Mouse (Mus musculus): Measurements from ENCODE around the gene Lrmda. TPM values are rescaled to one million over a fixed set of nuclear protein-coding genes. Genes with fewer than 3 reads are reported as not detected.

The Lrmda gene
- polyA plus RNA-seq, 1 experiment from 2014 or later, result 0.20 TPM

DNA sequence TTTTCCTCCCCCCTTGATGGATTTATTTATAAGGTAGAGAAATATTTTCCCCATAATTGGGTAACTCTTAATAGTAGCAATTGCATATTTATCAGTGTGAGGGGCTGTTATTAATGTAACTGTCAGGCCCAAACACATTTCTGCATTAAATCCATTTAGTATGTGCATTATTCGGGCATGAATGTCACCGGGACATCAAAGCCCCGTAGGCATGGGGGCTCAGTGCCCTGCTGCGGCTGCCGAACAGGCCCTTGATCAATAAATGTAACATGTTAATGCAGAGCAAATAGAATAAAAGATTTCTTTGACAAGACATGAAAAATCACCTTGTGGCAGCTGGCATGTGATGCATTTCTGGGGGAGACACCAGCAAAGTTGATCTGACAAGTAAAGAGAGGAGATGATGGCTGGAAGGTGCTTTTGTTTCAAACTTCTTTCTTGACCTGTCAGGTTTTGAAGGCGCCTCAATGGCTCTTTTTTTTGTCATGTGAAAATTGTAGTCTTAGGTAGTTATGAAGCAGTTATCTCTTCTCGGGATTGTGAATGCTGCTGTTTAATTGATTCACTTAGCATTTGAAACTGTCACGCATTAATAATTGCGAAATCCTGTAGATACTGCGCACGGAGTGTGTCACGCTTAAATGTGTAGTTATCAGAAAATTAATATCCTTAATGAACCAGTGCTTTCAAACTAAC, 17.4 kb downstream of the Lrmda start:
- no peak for DNase-seq (ENCODE audit: extremely low spot score, low spot score)
- H3K27ac ChIP-seq, result no peak overlapping the region
- no peaks in the 10 kb centered on the region for H3K36me3 ChIP-seq (replicated peaks)
- H3K4me1 ChIP-seq, result peaks cover 48% of the 10 kb centered on the region
- H3K9me3 ChIP-seq, result no peaks in the 10 kb centered on the region
- peaks cover 83% of the 10 kb centered on the region for H3K27me3 ChIP-seq (ENCODE audit: poor library complexity, severe bottlenecking)
- WGBS, result 71% methylated on average over 12 of the region's 12 CpGs
- no peak overlapping the region for H3K4me3 ChIP-seq

DNA sequence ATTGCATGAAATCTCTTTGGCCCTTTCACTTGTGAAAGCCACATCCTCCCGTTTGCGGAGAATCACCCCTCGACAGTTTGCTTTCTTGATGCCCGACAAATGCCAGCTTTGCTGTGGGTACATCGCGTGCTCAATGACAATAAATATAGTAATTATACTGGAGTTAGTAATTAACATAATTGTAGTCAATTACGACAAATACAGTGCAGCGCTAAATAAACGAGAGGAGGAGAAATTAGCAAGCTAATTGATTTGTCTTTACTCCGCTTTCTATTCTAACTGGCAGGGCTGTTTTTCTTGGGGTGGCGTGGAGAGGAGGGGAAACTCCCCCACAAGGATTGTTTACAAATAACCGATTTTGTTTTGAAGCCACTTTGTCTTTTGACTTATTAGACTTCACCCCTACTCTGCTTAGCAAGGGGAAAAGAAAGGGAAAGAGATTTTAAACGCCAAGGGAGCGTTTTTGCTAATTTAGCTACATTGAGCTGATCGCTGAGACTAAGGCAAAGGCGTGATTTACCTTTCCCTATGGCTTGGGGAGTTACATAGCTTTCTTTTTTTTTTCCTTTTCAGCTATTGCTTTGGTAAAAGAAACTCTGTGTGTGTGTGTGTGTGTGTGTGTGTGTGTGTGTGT, 18.1 kb downstream of the Lrmda start:
- no peak for DNase-seq (ENCODE audit: extremely low spot score, low spot score)
- no peak overlapping the region for H3K4me3 ChIP-seq
- H3K27me3 ChIP-seq (ENCODE audit: poor library complexity, severe bottlenecking), result peaks cover 85% of the 10 kb centered on the region
- H3K27ac ChIP-seq, result no peak overlapping the region
- 65% methylated on average over 16 of the region's 16 CpGs for WGBS
- H3K36me3 ChIP-seq (replicated peaks), result no peaks in the 10 kb centered on the region
- no peaks in the 10 kb centered on the region for H3K9me3 ChIP-seq
- peaks cover 48% of the 10 kb centered on the region for H3K4me1 ChIP-seq

GRCm38 (mm10) chr14:22042146-22042545, 22.6 kb downstream of the Lrmda start:
- DNase-seq (ENCODE audit: extremely low spot score, low spot score), result no peak
- H3K27me3 ChIP-seq (ENCODE audit: poor library complexity, severe bottlenecking), result peaks cover 75% of the 10 kb centered on the region
- no peaks in the 10 kb centered on the region for H3K36me3 ChIP-seq (replicated peaks)
- no peaks in the 10 kb centered on the region for H3K9me3 ChIP-seq
- 93% methylated on average over 6 of the region's 6 CpGs for WGBS
- H3K4me1 ChIP-seq, result peaks cover 34% of the 10 kb centered on the region
- H3K4me3 ChIP-seq, result no peak overlapping the region
- H3K27ac ChIP-seq, result no peak overlapping the region

DNA sequence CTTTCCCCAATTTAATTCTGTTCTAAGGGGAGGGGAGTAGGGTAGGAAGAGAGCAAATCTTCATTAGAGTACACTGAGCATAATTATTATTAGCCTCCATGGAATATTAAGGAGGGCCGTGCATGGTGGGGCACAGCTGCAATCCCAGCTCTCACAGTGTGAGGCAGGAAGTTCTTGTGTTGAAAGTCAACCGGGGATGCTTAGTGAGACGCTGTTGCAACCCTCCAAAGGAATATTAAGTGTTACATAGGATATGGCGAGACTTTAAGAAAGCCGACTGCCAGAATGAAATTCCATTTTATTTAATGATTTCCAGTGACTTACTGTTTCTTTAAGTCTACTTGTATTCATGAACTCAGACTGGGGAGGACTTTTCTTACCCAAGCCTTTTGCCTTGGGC, 23.9 kb downstream of the Lrmda start:
- Histone ChIP-seq H3K4me3 (no peak overlapping the region), H3K36me3 (replicated peaks) (no peaks in the 10 kb centered on the region), H3K4me1 (peaks cover 25% of the 10 kb centered on the region), H3K27me3 (ENCODE audit: poor library complexity, severe bottlenecking) (peaks cover 68% of the 10 kb centered on the region), H3K9me3 (no peaks in the 10 kb centered on the region), H3K27ac (no peak overlapping the region)
- 89% methylated on average over 5 of the region's 5 CpGs for WGBS
- no peak for DNase-seq (ENCODE audit: extremely low spot score, low spot score)

GRCm38 (mm10) chr14:22046262-22046856, 26.8 kb downstream of the Lrmda start:
- Histone ChIP-seq H3K9me3 (no peaks in the 10 kb centered on the region), H3K4me1 (peaks cover 16% of the 10 kb centered on the region; the same call in 1 of the 2 replicates), H3K36me3 (replicated peaks) (no peaks in the 10 kb centered on the region), H3K27me3 (ENCODE audit: poor library complexity, severe bottlenecking) (peaks cover 39% of the 10 kb centered on the region), H3K4me3 (no peak overlapping the region), H3K27ac (no peak overlapping the region)
- WGBS, result 91% methylated on average over 10 of the region's 10 CpGs
- no peak for DNase-seq (ENCODE audit: extremely low spot score, low spot score)

DNA sequence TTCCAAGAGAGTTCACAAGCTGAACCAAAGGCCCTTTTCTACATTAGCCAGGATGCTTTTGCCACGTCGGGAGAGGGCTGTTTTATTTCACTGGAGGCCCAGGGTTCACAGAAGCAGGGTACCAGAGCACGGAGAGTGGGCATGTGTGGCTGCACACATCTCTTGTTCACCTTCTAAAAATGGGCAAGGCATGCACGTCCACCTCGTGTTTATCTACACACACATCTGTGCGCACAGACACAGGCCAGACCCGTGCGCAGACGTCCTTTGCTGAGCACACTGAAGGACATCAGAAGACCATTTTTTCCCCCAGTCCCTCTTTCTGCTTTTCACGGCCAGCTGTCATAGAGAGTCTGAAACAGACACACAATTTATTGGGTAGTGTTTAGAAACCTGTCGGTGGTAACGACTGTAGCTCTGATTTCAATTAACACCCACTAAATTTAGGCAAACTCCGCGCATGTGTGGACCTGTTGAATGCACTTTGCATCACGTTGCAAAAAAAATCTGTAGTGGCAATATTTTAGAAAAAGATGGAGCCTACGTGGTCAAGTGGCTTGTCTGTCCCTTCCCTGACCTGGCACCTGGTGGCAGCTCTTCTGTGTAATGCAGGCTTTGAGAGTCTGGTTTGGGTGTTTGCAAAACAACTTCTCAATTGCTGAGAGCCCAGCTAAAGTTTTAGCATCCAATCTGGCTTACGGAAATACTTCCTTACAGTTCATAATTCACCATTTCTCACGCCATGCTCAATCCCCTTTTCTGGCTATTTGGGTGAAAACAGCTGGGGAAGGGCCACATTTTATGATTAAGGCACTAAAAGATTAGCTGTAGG, 28.8 kb downstream of the Lrmda start:
- no peak for DNase-seq (ENCODE audit: extremely low spot score, low spot score)
- Histone ChIP-seq H3K9me3 (no peaks in the 10 kb centered on the region), H3K27me3 (ENCODE audit: poor library complexity, severe bottlenecking) (peaks cover 20% of the 10 kb centered on the region), H3K4me3 (no peak overlapping the region), H3K4me1 (peaks cover 16% of the 10 kb centered on the region; the same call in 1 of the 2 replicates), H3K36me3 (replicated peaks) (no peaks in the 10 kb centered on the region), H3K27ac (no peak overlapping the region)
- 85% methylated on average over 18 of the region's 18 CpGs for WGBS

DNA sequence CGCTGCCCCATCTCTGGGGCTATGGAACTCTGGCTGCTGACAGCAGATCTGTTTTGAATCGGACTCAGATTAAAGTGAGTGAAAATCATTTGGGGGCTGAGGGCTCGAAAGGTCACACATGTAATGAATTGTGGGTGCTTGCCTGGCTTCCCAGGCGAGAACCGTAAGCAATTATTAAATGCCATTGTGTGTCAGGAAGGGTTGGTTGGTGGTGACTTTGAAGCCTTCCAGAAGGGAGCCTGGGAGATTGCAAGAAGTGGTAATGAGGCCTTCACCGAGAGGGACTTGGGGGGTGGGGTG, 29.3 kb downstream of the Lrmda start:
- Histone ChIP-seq H3K27me3 (ENCODE audit: poor library complexity, severe bottlenecking) (peaks cover 20% of the 10 kb centered on the region), H3K4me1 (peaks cover 16% of the 10 kb centered on the region; the same call in 1 of the 2 replicates), H3K36me3 (replicated peaks) (no peaks in the 10 kb centered on the region), H3K27ac (no peak overlapping the region), H3K9me3 (no peaks in the 10 kb centered on the region), H3K4me3 (no peak overlapping the region)
- no peak for DNase-seq (ENCODE audit: extremely low spot score, low spot score)
- WGBS, result 74% methylated on average over 6 of the region's 6 CpGs

GRCm38 (mm10) chr14:22049282-22049681, 29.8 kb downstream of the Lrmda start:
- Histone ChIP-seq H3K27me3 (ENCODE audit: poor library complexity, severe bottlenecking) (peaks cover 22% of the 10 kb centered on the region), H3K4me1 (peaks cover 16% of the 10 kb centered on the region; the same call in 1 of the 2 replicates), H3K9me3 (no peaks in the 10 kb centered on the region), H3K27ac (no peak overlapping the region), H3K36me3 (replicated peaks) (no peaks in the 10 kb centered on the region), H3K4me3 (no peak overlapping the region)
- no peak for DNase-seq (ENCODE audit: extremely low spot score, low spot score)
- 68% methylated on average over 1 of the region's 1 CpGs for WGBS

DNA sequence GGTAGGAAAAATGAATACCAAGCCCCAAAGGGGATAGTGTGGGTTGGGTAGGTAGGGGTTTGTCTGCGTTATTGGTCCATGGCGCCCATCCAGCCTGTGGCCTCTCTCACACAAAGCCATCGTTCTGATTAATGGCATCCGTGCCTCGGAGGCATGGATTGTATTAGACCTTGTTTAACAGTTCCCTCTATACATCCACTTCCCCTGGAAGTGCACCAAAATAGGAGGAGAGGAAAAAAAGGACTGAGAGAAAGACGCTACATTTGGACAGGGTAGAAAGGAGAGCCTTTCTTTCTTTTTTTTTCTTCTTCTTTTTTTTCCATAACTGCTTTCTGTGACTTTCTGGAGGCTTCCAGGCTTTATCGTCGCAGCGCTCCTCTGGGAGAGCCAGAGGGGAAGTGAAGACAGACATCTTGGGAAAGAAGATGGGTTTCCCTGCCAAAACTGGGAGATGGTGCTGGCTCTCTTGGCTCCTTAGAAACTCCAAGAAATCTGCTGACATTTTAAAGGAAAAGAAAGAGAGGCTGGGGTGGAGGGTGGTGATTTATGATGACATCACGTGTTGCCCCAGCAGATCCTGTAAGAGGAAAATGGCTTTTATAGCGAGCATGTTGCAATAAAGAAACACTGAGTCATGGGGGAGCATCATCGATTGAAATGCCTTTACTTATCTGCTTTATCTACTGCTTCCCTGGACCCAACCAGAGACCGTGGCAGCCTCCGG, 32.6 kb downstream of the Lrmda start:
- DNase-seq (ENCODE audit: extremely low spot score, low spot score), result no peak
- WGBS, result 86% methylated on average over 14 of the region's 14 CpGs
- Histone ChIP-seq H3K9me3 (no peaks in the 10 kb centered on the region), H3K27ac (no peak overlapping the region), H3K4me3 (no peak overlapping the region), H3K4me1 (peaks cover 29% of the 10 kb centered on the region), H3K36me3 (replicated peaks) (no peaks in the 10 kb centered on the region), H3K27me3 (ENCODE audit: poor library complexity, severe bottlenecking) (peaks cover 20% of the 10 kb centered on the region)

- Histone ChIP-seq H3K36me3 (replicated peaks) (no peaks in the 10 kb centered on the region), H3K27me3 (ENCODE audit: poor library complexity, severe bottlenecking) (peaks cover 18% of the 10 kb centered on the region), H3K4me3 (no peak overlapping the region), H3K27ac (no peak overlapping the region), H3K9me3 (no peaks in the 10 kb centered on the region), H3K4me1 (peaks cover 17% of the 10 kb centered on the region)
- 80% methylated on average over 8 of the region's 8 CpGs for WGBS
- no peak for DNase-seq (ENCODE audit: extremely low spot score, low spot score)
Measured at GRCm38 (mm10) chr14:22055630-22056029, 36.1 kb downstream of the Lrmda start.

GRCm38 (mm10) chr14:22056246-22056645, 36.7 kb downstream of the Lrmda start:
- Histone ChIP-seq H3K36me3 (replicated peaks) (no peaks in the 10 kb centered on the region), H3K4me3 (no peak overlapping the region), H3K9me3 (no peaks in the 10 kb centered on the region), H3K27ac (no peak overlapping the region), H3K27me3 (ENCODE audit: poor library complexity, severe bottlenecking) (peaks cover 25% of the 10 kb centered on the region), H3K4me1 (peaks cover 22% of the 10 kb centered on the region)
- no peak for DNase-seq (ENCODE audit: extremely low spot score, low spot score)
- 92% methylated on average over 4 of the region's 4 CpGs for WGBS

DNA sequence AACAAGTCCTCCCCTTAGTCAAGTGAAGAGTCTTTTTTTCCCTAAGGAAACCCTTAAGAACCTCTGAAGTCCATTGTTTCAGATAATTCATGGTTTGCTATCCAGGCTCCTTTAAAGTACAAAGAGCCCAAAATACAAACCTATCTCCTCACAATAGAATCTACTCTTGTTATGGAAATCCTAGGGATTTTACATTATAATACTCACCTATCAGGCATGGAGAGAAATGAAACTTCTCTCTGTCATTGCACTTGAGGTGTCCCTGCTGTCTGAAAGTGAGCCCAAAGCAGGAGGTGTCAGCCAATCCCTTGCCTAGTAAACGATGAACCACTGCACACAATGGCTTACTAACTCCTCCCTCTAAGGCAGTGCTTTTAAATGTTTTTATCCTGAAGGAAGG, 39.2 kb downstream of the Lrmda start:
- 62% methylated on average over 1 of the region's 1 CpGs for WGBS
- Histone ChIP-seq H3K4me3 (no peak overlapping the region), H3K27ac (no peak overlapping the region), H3K36me3 (replicated peaks) (no peaks in the 10 kb centered on the region), H3K27me3 (ENCODE audit: poor library complexity, severe bottlenecking) (peaks cover 38% of the 10 kb centered on the region), H3K4me1 (peaks cover 22% of the 10 kb centered on the region), H3K9me3 (no peaks in the 10 kb centered on the region)
- DNase-seq (ENCODE audit: extremely low spot score, low spot score), result no peak

Data from forebrain, embryonic 10.5 days (tissue).